Mouse (Mus musculus) right cerebral cortex, postnatal 14 days (tissue): ENCODE results near the gene Ppie.
"Not testable (repeated sequence)": the region's sequence is repeated elsewhere in the genome, so short reads cannot be mapped to it uniquely, and the experiment has no call there.

ENCODE experiments used
- DNase-seq: peaks from one replicate; pipeline ENCODE4 v3.0.0; 2022

Ppie gene

GRCm38 (mm10) chr4:123112216-123112764 lies 27.5 kb downstream of the Ppie start:
- no peak for DNase-seq

GRCm38 (mm10) chr4:123111275-123111983 lies 28.3 kb downstream of the Ppie start:
- DNase-seq = not testable (repeated sequence)

- DNase-seq = no peak
These were observed 29.0 kb downstream of the Ppie start for GRCm38 (mm10) chr4:123110751-123111150.

- DNase-seq = no peak
These were observed 31.7 kb downstream of the Ppie start for GRCm38 (mm10) chr4:123108056-123108455.

GRCm38 (mm10) chr4:123106864-123107263 lies 32.9 kb downstream of the Ppie start:
- DNase-seq = no peak

GRCm38 (mm10) chr4:123105929-123106328 lies 33.8 kb downstream of the Ppie start:
- DNase-seq = not testable (repeated sequence)

GRCm38 (mm10) chr4:123105451-123105790 lies 34.3 kb downstream of the Ppie start:
- no peak for DNase-seq

- DNase-seq = no peak
These were observed 34.9 kb downstream of the Ppie start, which contains the start of gene Bmp8b for GRCm38 (mm10) chr4:123104651-123105450. Gene Bmp8b, plus strand, starts transcription at chr4:123105165.

- DNase-seq = no peak
These were observed 45.9 kb downstream of the Ppie start for GRCm38 (mm10) chr4:123093869-123094268.

- no peak for DNase-seq
These were observed 46.5 kb downstream of the Ppie start for GRCm38 (mm10) chr4:123093064-123093776.

GRCm38 (mm10) chr4:123092621-123093020 lies 47.1 kb downstream of the Ppie start:
- no peak for DNase-seq

GRCm38 (mm10) chr4:123086381-123086780 lies 53.4 kb downstream of the Ppie start:
- no peak for DNase-seq

- DNase-seq = no peak
These were observed 54.5 kb downstream of the Ppie start for GRCm38 (mm10) chr4:123085290-123085689.

GRCm38 (mm10) chr4:123083323-123083902 lies 56.3 kb downstream of the Ppie start:
- DNase-seq = no peak

GRCm38 (mm10) chr4:123082283-123083163 lies 57.2 kb downstream of the Ppie start:
- DNase-seq = peak; percentile 44

GRCm38 (mm10) chr4:123080791-123081190 lies 59.0 kb downstream of the Ppie start:
- peak; percentile 36 for DNase-seq

GRCm38 (mm10) chr4:123078231-123078630 lies 61.5 kb downstream of the Ppie start:
- DNase-seq = no peak
